Mouse (Mus musculus): ENCODE measurements at regions not wholly inside any gene's neighbourhood (a gene's known extent, or its start where the extent isn't known, plus 50 kb on each side); places are given as distances from the start of the nearest gene placed in this dataset.

GRCm38 (mm10) chr9:61555173-61555572 lies 183.0 kb downstream of the Tle3 start:
- TF ChIP-seq CTCF (IDR thresholded peaks at IDR 0.05; ENCODE audit: low read depth) (no peak), EP300 (IDR thresholded peaks at IDR 0.05; ENCODE audit: low read depth) (no peak)
